Mouse (Mus musculus) midbrain, embryonic 15.5 days (tissue): ENCODE data around the gene Baz1a. TPM values are rescaled to one million over a fixed set of nuclear protein-coding genes. Genes with fewer than 3 reads are reported as not detected.

Experiments
- ATAC-seq: fragments of 200-750 bp; cut with Nextera tagmentation; replicated peaks from 2 replicates; pipeline ENCODE4 v1.8.0; 2017; ENCODE audit warnings: moderate TSS enrichment
- H3K27ac ChIP-seq: fragments of 300-500 bp; sonication (generic); 2 replicates; pipeline ENCODE4 v1.5.1; 2015; ENCODE audit warnings: mild to moderate bottlenecking, inconsistent platforms
- H3K27me3 ChIP-seq: fragments of 300-500 bp; sonication (generic); replicated peaks from 2 replicates; pipeline ENCODE4 v1.6.1; 2015; ENCODE audit warnings: inconsistent platforms
- H3K36me3 ChIP-seq: fragments of 300-500 bp; sonication (generic); replicated peaks from 2 replicates; pipeline ENCODE4 v1.6.1; 2015; ENCODE audit warnings: inconsistent platforms
- H3K4me1 ChIP-seq: fragments of 300-500 bp; sonication (generic); 2 replicates; pipeline ENCODE4 v1.6.1; 2015; ENCODE audit warnings: inconsistent platforms
- H3K4me2 ChIP-seq: fragments of 300-500 bp; sonication (generic); 2 replicates; pipeline ENCODE4 v1.6.1; 2015; ENCODE audit warnings: inconsistent platforms, mild to moderate bottlenecking, moderate library complexity
- H3K4me3 ChIP-seq: fragments of 300-500 bp; sonication (generic); 2 replicates; pipeline ENCODE4 v1.5.1; 2015; ENCODE audit warnings: mild to moderate bottlenecking, inconsistent platforms
- H3K9ac ChIP-seq: fragments of 300-500 bp; sonication (generic); 2 replicates; pipeline ENCODE4 v1.6.1; 2015; ENCODE audit warnings: mild to moderate bottlenecking, inconsistent platforms
- H3K9me3 ChIP-seq: fragments of 300-500 bp; sonication (generic); 2 replicates; pipeline ENCODE4 v1.6.1; 2016; ENCODE audit warnings: inconsistent platforms
- WGBS: fragments of 180-500 bp; shearing (Covaris S2); methylation state at CpG from one replicate; pipeline ENCODE4 v1.1.7; 2015; ENCODE audit warnings: mixed read lengths; 5-methylcytosine and 5-hydroxymethylcytosine counted together
- polyA plus RNA-seq: library from polyadenylated mRNA; unstranded; fragments of >200 nt; fragmentation: Nextera tagmentation; extraction: Ambion mirVana; gene quantifications from 2 replicates; pipeline ENCODE4 v1.2.1, GENCODE M21; 2015

Baz1a gene
- polyA plus RNA-seq, 1 experiment from 2014 or later, result 6.6 TPM

DNA sequence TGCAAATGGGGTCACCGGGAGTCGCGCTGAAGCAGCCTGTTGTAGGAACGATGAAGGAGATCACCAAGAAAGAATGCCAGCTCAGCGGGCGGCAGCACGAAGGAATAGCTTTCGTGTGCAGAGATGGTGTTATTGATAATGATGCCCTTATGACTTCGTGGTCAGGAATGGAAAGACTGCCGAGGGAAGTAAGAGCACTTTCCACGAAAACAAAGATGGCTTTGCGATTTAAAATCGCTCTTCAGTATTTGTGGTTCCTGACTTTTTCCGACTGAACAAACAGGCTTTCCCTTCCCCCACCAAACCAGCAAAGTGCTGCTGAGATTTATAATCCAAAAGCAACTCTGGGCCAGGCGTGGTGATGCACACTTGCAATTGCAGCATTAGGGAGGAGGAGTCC is 26.9 kb upstream of the Baz1a start:
- no peak for ATAC-seq
- no peak overlapping the region for H3K4me2 ChIP-seq
- no peaks in the 10 kb centered on the region for H3K27me3 ChIP-seq
- H3K4me3 ChIP-seq, result no peak overlapping the region
- no peaks in the 10 kb centered on the region for H3K36me3 ChIP-seq
- 83% methylated on average over 15 of the region's 15 CpGs for WGBS
- H3K9ac ChIP-seq, result no peak overlapping the region
- H3K4me1 ChIP-seq, result no peaks in the 10 kb centered on the region
- H3K9me3 ChIP-seq, result no peaks in the 10 kb centered on the region
- H3K27ac ChIP-seq, result no peak overlapping the region

- Histone ChIP-seq H3K27ac (no peak overlapping the region), H3K36me3 (no peaks in the 10 kb centered on the region), H3K27me3 (no peaks in the 10 kb centered on the region), H3K4me3 (no peak overlapping the region), H3K4me1 (no peaks in the 10 kb centered on the region), H3K9me3 (no peaks in the 10 kb centered on the region), H3K9ac (no peak overlapping the region), H3K4me2 (no peak overlapping the region)
- no peak for ATAC-seq
- 76% methylated on average over 3 of the region's 3 CpGs for WGBS
Measured at GRCm38 (mm10) chr12:55027088-55027487, 12.9 kb upstream of the Baz1a start.

DNA sequence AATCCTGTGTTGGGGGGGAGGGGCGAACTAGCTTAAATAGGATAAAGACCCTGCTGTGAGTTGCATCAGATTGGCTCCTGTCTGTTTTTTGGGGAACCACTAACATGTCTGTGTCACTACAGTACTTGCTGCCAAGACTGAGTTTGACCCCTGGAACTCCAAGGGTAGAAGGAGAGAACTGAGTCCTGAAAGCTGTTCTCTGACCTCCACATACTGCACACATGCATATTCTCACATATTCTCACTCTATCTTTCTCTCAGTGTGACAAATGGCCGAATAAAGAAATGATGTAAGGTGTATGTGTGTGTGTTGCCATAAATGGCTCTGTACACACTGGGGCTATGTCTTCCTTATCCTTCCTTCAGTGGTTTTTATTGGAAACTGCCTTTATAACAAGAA is 9.1 kb upstream of the Baz1a start:
- no peak overlapping the region for H3K27ac ChIP-seq
- H3K9me3 ChIP-seq, result no peaks in the 10 kb centered on the region
- ATAC-seq, result no peak
- no peaks in the 10 kb centered on the region for H3K27me3 ChIP-seq
- no peaks in the 10 kb centered on the region for H3K36me3 ChIP-seq
- no peak overlapping the region for H3K9ac ChIP-seq
- H3K4me1 ChIP-seq, result no peaks in the 10 kb centered on the region
- H3K4me2 ChIP-seq, result no peak overlapping the region
- H3K4me3 ChIP-seq, result no peak overlapping the region
- 62% methylated on average over 2 of the region's 2 CpGs for WGBS

DNA sequence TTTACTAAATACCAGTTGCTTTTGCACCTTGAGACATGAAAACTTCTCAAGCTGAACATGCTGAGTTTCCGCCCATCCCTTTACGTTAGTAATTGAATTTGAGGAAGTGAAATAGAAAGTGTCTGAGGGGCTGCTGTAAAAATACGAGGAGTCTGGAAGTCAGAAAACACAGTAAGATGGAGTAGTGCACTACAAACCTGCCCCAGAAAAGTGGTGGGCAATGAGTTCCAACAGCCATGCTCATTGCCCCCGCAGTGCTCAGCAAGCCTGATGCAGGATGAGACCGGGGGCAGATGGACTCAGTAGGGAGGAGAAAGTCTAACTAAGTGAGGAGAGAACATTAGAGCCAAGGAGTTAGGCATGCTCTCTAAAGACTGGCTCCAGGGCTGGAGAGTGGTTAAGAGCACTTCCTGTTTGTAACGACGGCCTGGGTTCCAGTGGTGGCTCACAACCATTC is 5.3 kb upstream of the Baz1a start:
- no peak overlapping the region for H3K9ac ChIP-seq
- ATAC-seq, result no peak
- H3K36me3 ChIP-seq, result no peaks in the 10 kb centered on the region
- no peak overlapping the region for H3K27ac ChIP-seq
- no peak overlapping the region for H3K4me2 ChIP-seq
- H3K4me3 ChIP-seq, result no peak overlapping the region
- H3K9me3 ChIP-seq, result no peaks in the 10 kb centered on the region
- H3K4me1 ChIP-seq, result no peaks in the 10 kb centered on the region
- WGBS, result 91% methylated on average over 7 of the region's 7 CpGs
- H3K27me3 ChIP-seq, result no peaks in the 10 kb centered on the region

GRCm38 (mm10) chr12:55017119-55017721 is 3.1 kb upstream of the Baz1a start:
- no peaks in the 10 kb centered on the region for H3K9me3 ChIP-seq
- no peak overlapping the region for H3K4me2 ChIP-seq
- no peaks in the 10 kb centered on the region for H3K4me1 ChIP-seq
- H3K4me3 ChIP-seq, result no peak overlapping the region
- no peak overlapping the region for H3K9ac ChIP-seq
- H3K27me3 ChIP-seq, result no peaks in the 10 kb centered on the region
- H3K36me3 ChIP-seq, result no peaks in the 10 kb centered on the region
- 59% methylated on average over 9 of the region's 9 CpGs for WGBS
- H3K27ac ChIP-seq, result no peak overlapping the region
- no peak for ATAC-seq

DNA sequence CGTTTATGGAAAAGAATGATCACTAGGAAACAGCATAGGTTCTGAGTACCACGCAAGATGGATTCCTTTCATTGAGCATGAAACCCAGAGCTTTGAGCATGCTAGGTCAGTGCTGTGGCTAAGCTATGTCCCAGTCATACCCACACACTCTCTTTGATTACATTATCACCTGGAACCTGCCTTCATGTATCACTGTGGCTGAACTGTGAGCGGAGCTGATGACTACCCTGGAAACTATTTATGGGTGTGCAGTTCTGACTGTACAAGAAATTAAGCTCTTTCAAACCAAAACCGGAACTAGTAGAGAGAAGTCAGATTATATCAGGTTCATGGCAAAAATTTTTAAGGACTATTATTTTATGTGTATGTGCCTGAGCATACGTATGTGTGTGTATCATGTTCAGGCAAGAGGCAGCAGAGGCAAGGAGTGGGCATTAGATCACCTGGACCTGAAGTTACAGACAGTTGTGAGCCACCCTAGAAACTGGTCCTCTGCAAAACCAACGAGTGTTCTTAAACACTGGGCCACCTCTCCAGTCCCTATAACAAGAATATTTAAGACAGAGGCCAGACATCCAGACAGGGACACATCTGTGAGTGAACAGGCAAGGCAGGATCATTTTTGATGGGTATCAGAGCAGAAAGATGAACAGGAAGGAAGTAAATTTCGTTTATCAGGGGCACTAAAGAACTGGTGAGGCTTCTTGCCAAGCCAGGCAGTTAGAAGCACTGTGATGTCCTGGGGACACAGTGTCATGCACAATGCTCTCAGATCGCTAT is 2.4 kb upstream of the Baz1a start:
- Histone ChIP-seq H3K4me3 (no peak overlapping the region), H3K27me3 (no peaks in the 10 kb centered on the region), H3K4me1 (no peaks in the 10 kb centered on the region), H3K9me3 (no peaks in the 10 kb centered on the region), H3K27ac (no peak overlapping the region), H3K9ac (no peak overlapping the region), H3K4me2 (no peak overlapping the region), H3K36me3 (no peaks in the 10 kb centered on the region)
- WGBS, result 79% methylated on average over 8 of the region's 8 CpGs
- ATAC-seq, result no peak

GRCm38 (mm10) chr12:55015428-55015827 is 1.3 kb upstream of the Baz1a start:
- Histone ChIP-seq H3K36me3 (no peaks in the 10 kb centered on the region), H3K27ac (no peak overlapping the region), H3K4me2 (no peak overlapping the region), H3K27me3 (no peaks in the 10 kb centered on the region), H3K4me3 (no peak overlapping the region), H3K9me3 (no peaks in the 10 kb centered on the region), H3K9ac (no peak overlapping the region), H3K4me1 (no peaks in the 10 kb centered on the region)
- ATAC-seq, result no peak
- 82% methylated on average over 5 of the region's 5 CpGs for WGBS

- H3K9ac ChIP-seq, result no peak overlapping the region
- H3K4me3 ChIP-seq, result no peak overlapping the region
- no peak for ATAC-seq
- H3K9me3 ChIP-seq, result no peaks in the 10 kb centered on the region
- no peak overlapping the region for H3K4me2 ChIP-seq
- WGBS, result 86% methylated on average over 1 of the region's 1 CpGs
- H3K36me3 ChIP-seq, result no peaks in the 10 kb centered on the region
- H3K4me1 ChIP-seq, result no peaks in the 10 kb centered on the region
- no peaks in the 10 kb centered on the region for H3K27me3 ChIP-seq
- H3K27ac ChIP-seq, result no peak overlapping the region
Measured at GRCm38 (mm10) chr12:55013031-55013430, 1.1 kb downstream of the Baz1a start.

- Histone ChIP-seq H3K9me3 (no peaks in the 10 kb centered on the region), H3K9ac (no peak overlapping the region), H3K36me3 (no peaks in the 10 kb centered on the region), H3K4me2 (no peak overlapping the region), H3K4me3 (no peak overlapping the region), H3K27ac (no peak overlapping the region), H3K4me1 (no peaks in the 10 kb centered on the region), H3K27me3 (no peaks in the 10 kb centered on the region)
- 90% methylated on average over 14 of the region's 14 CpGs for WGBS
- ATAC-seq, result no peak
Measured at GRCm38 (mm10) chr12:55007361-55008008, 6.7 kb downstream of the Baz1a start.

- Histone ChIP-seq H3K4me2 (no peak overlapping the region), H3K27me3 (no peaks in the 10 kb centered on the region), H3K36me3 (no peaks in the 10 kb centered on the region), H3K9me3 (no peaks in the 10 kb centered on the region), H3K27ac (no peak overlapping the region), H3K4me3 (no peak overlapping the region), H3K9ac (no peak overlapping the region), H3K4me1 (no peaks in the 10 kb centered on the region)
- 92% methylated on average over 7 of the region's 7 CpGs for WGBS
- ATAC-seq, result no peak
Measured at GRCm38 (mm10) chr12:55006071-55006470, 8.1 kb downstream of the Baz1a start.

- WGBS, result 96% methylated on average over 3 of the region's 3 CpGs
- no peak for ATAC-seq
- no peaks in the 10 kb centered on the region for H3K27me3 ChIP-seq
Measured at GRCm38 (mm10) chr12:55004396-55004795, 9.8 kb downstream of the Baz1a start.

DNA sequence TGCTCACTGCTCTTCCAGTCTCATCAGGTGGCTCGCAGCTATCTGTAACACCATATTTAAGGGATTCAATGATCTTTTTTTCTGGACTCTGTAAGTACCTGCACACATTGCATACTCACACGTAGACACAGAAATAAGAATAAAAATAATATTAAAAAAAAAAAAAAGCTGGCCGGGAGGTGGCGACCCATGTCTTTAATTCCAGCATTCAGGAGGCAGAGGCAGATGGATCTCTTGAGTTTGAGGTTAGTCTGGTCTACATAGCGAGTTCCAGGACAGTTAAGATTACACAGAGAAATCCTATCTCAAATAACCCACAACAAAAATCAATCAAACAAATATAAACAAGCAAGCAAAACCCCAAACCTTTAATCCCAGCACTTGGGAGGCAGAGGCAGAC is 10.3 kb downstream of the Baz1a start:
- ATAC-seq, result no peak
- Histone ChIP-seq H3K9me3 (no peaks in the 10 kb centered on the region), H3K27me3 (no peaks in the 10 kb centered on the region), H3K9ac (no peak overlapping the region), H3K36me3 (no peaks in the 10 kb centered on the region), H3K4me2 (no peak overlapping the region), H3K4me1 (no peaks in the 10 kb centered on the region), H3K4me3 (no peak overlapping the region), H3K27ac (no peak overlapping the region)
- 90% methylated on average over 5 of the region's 5 CpGs for WGBS

More at GRCm38 (mm10) chr12:55004396-55004795, 9.8 kb downstream of the Baz1a start:
- H3K4me2 ChIP-seq, result no peak overlapping the region
- no peaks in the 10 kb centered on the region for H3K9me3 ChIP-seq
- H3K27ac ChIP-seq, result no peak overlapping the region
- no peaks in the 10 kb centered on the region for H3K4me1 ChIP-seq
- H3K4me3 ChIP-seq, result no peak overlapping the region
- H3K9ac ChIP-seq, result no peak overlapping the region
- H3K36me3 ChIP-seq, result no peaks in the 10 kb centered on the region
